15 mouse cellular contexts compared by ENCODE assay signal in genomic region chr9:61436104-61436503, GRCm38 (mm10).
DNase-seq lines count a peak whose midpoint lies in the region; ATAC-seq and TF ChIP-seq lines count a peak whose summit lies in the region.
"Had no signal": no experiment of that assay in that cellular context is flagged by ENCODE, and none has a peak within 500 bp of the region (broad histone marks: within the 10 kb centered on the region; RNA-seq: fewer than 3 reads in every experiment).

No protein-coding gene starts in this region.

- H3K9ac ChIP-seq in kidney, embryonic 15.5 days: no peak overlapping the region
- H3K9ac ChIP-seq in lung, postnatal 0 days (replicated peaks; ENCODE audit: low read depth): no peak overlapping the region
- H3K9ac ChIP-seq: embryonic facial prominence, embryonic 12.5 days; limb, embryonic 15.5 days had no signal

- 76% methylated on average over 2 of the region's 2 CpGs for WGBS in kidney, adult 2 months
- WGBS in kidney, embryonic 15.5 days: 78% methylated on average over 2 of the region's 2 CpGs
- 61% methylated on average over 2 of the region's 2 CpGs for WGBS in lung, postnatal 0 days

- no peak for ATAC-seq in kidney, embryonic 15.5 days (replicated peaks; ENCODE audit: low FRiP score)
- no peak for ATAC-seq in lung, postnatal 0 days
- ATAC-seq: inflammation-experienced regulatory T-cells, adult 6 months had no signal

- H3K4me2 ChIP-seq in kidney, embryonic 15.5 days: no peak overlapping the region
- H3K4me2 ChIP-seq in lung, postnatal 0 days (replicated peaks; ENCODE audit: low read depth, low read length): no peak overlapping the region
- H3K4me2 ChIP-seq: embryonic facial prominence, embryonic 12.5 days; limb, embryonic 15.5 days had no signal

- H3K36me3 ChIP-seq in kidney, adult 2 months (ENCODE audit: control insufficient read depth, insufficient read depth, low read length): no peaks in the 10 kb centered on the region
- H3K36me3 ChIP-seq in kidney, embryonic 15.5 days: no peaks in the 10 kb centered on the region
- H3K36me3 ChIP-seq in lung, postnatal 0 days (ENCODE audit: insufficient read depth, low read length): no peaks in the 10 kb centered on the region
- H3K36me3 ChIP-seq: embryonic facial prominence, embryonic 12.5 days; forebrain, embryonic 10.5 days; heart, embryonic 10.5 days; limb, embryonic 15.5 days had no signal

- no peak for TF ChIP-seq EP300 in lung, postnatal 0 days (IDR thresholded peaks at IDR 0.05)

- TF ChIP-seq CTCF in kidney, adult 2 months (conservative IDR thresholded peaks at IDR 0.05; ENCODE audit: insufficient read depth, insufficient read length, low read depth, low read length): no peak
- no peak for TF ChIP-seq CTCF in lung, postnatal 0 days (IDR thresholded peaks at IDR 0.05)

- peak; percentile 60 for DNase-seq in adrenal gland, postnatal 14 days
- DNase-seq in adrenal gland, adult 8-10 months: no peak
- peak; percentile 30 for DNase-seq in kidney, adult 2 months
- DNase-seq in lung, postnatal 0 days (ENCODE audit: low spot score): peak; percentile 22
- no peak for DNase-seq in lung, adult 18-20 months
- peak; percentile 33 for DNase-seq in skeletal muscle tissue, adult 2 months (ENCODE audit: low read depth, low spot score)
- DNase-seq in cerebellum, adult 9-10 months: no peak
- DNase-seq: spleen, adult 18-20 months; thymus, postnatal 14 days had no signal

- no peaks in the 10 kb centered on the region for H3K9me3 ChIP-seq in kidney, embryonic 15.5 days (replicated peaks)
- H3K9me3 ChIP-seq in lung, postnatal 0 days (ENCODE audit: low read length): no peaks in the 10 kb centered on the region
- H3K9me3 ChIP-seq: embryonic facial prominence, embryonic 12.5 days; forebrain, embryonic 10.5 days; heart, embryonic 10.5 days; limb, embryonic 15.5 days had no signal

- no peaks in the 10 kb centered on the region for H3K4me1 ChIP-seq in kidney, adult 2 months (ENCODE audit: control insufficient read depth, insufficient read depth, low read length)
- H3K4me1 ChIP-seq in kidney, embryonic 15.5 days: peaks cover 16% of the 10 kb centered on the region
- no peaks in the 10 kb centered on the region for H3K4me1 ChIP-seq in lung, postnatal 0 days (ENCODE audit: insufficient read depth, low read depth, low read length)

- H3K27ac ChIP-seq in kidney, adult 2 months (ENCODE audit: insufficient read depth, low read depth, low read length): no peak overlapping the region
- no peak overlapping the region for H3K27ac ChIP-seq in kidney, embryonic 15.5 days
- no peak overlapping the region for H3K27ac ChIP-seq in lung, postnatal 0 days (ENCODE audit: low read length)
- H3K27ac ChIP-seq: embryonic facial prominence, embryonic 12.5 days; forebrain, embryonic 10.5 days; heart, embryonic 10.5 days; limb, embryonic 15.5 days had no signal

- no peak overlapping the region for H3K4me3 ChIP-seq in kidney, adult 2 months (ENCODE audit: insufficient read depth, low read depth, low read length)
- H3K4me3 ChIP-seq in kidney, embryonic 15.5 days (replicated peaks): no peak overlapping the region
- H3K4me3 ChIP-seq in lung, postnatal 0 days (ENCODE audit: low read depth, low read length): no peak overlapping the region
- H3K4me3 ChIP-seq: embryonic facial prominence, embryonic 12.5 days; forebrain, embryonic 10.5 days; heart, embryonic 10.5 days; limb, embryonic 15.5 days had no signal

- no peaks in the 10 kb centered on the region for H3K27me3 ChIP-seq in kidney, adult 2 months (replicated peaks; ENCODE audit: control insufficient read depth, insufficient read depth, low read length)
- peaks cover 20% of the 10 kb centered on the region for H3K27me3 ChIP-seq in kidney, embryonic 15.5 days
- H3K27me3 ChIP-seq in lung, postnatal 0 days (replicated peaks; ENCODE audit: insufficient read depth, low read length): peaks cover 33% of the 10 kb centered on the region
- H3K27me3 ChIP-seq: embryonic facial prominence, embryonic 12.5 days had no signal

- no peak for TF ChIP-seq POLR2A in kidney, adult 2 months (IDR thresholded peaks at IDR 0.05; ENCODE audit: low read depth, low read length)

Comparison
In these comparisons a context has a peak if more than half of its experiments do, and no peak if none do; other contexts are left out.
1. DNase-seq: peak in adrenal gland, postnatal 14 days (single experiment), kidney, adult 2 months (single experiment), lung, postnatal 0 days (single experiment) and skeletal muscle tissue, adult 2 months (single experiment); none in adrenal gland, adult 8-10 months (single experiment), lung, adult 18-20 months (0 of 2) and cerebellum, adult 9-10 months (single experiment).